Mouse (Mus musculus) liver, adult (tissue): ENCODE measurements at regions not wholly inside any gene's neighbourhood (a gene's known extent, or its start where the extent isn't known, plus 50 kb on each side); places are given as distances from the start of the nearest gene placed in this dataset.

Source experiments
- GATA4 ChIP-seq: IDR thresholded peaks from 2 replicates; pipeline ENCODE4 v1.6.1; 2014; ENCODE audit warnings: mild to moderate bottlenecking, low read length; ENCODE audit not compliant: insufficient replicate concordance

- TF ChIP-seq GATA4: no peak
Measured at GRCm38 (mm10) chr6:6794320-6795018, 68.7 kb upstream of the Dlx6 start.

GRCm38 (mm10) chr6:6800377-6800776 lies 62.8 kb upstream of the Dlx6 start:
- no peak for TF ChIP-seq GATA4

GRCm38 (mm10) chr6:6801563-6802259 lies 61.4 kb upstream of the Dlx6 start:
- no peak for TF ChIP-seq GATA4
